In genomic region chr17:5842988-5843640, GRCm38 (mm10) we compare ENCODE assay signal across 10 mouse cellular contexts. TPM values are rescaled to one million over a fixed set of nuclear protein-coding genes. Genes with fewer than 3 reads are reported as not detected.
DNase-seq lines count a peak whose midpoint lies in the region; ATAC-seq and TF ChIP-seq lines count a peak whose summit lies in the region.
"Had no signal": no experiment of that assay in that cellular context is flagged by ENCODE, and none has a peak within 500 bp of the region (broad histone marks: within the 10 kb centered on the region; RNA-seq: fewer than 3 reads in every experiment).

No protein-coding gene starts in this region.

- 69% methylated on average over 9 of the region's 9 CpGs for WGBS in heart, embryonic 13.5 days
- 55% methylated on average over 9 of the region's 9 CpGs for WGBS in intestine, embryonic 15.5 days

- H3ac ChIP-seq in C2C12 (ENCODE audit: control insufficient read depth, insufficient read length, low read depth), result peak overlapping the region; percentile 1

- no peaks in the 10 kb centered on the region for H3K36me3 ChIP-seq in heart, embryonic 13.5 days
- H3K36me3 ChIP-seq in C2C12 (ENCODE audit: control insufficient read depth, insufficient read depth), result no peaks in the 10 kb centered on the region
- no peaks in the 10 kb centered on the region for H3K36me3 ChIP-seq in intestine, embryonic 15.5 days

- H3K4me2 ChIP-seq in heart, embryonic 13.5 days, result peak overlapping the region; percentile 87
- H3K4me2 ChIP-seq in intestine, embryonic 15.5 days (replicated peaks), result peak overlapping the region; percentile 79

- no peak for TF ChIP-seq CTCF in C2C12 (IDR thresholded peaks at IDR 0.05; ENCODE audit: control insufficient read depth, insufficient read depth, insufficient read length)

- no peaks in the 10 kb centered on the region for H3K9me3 ChIP-seq in heart, embryonic 13.5 days
- H3K9me3 ChIP-seq in intestine, embryonic 15.5 days, result no peaks in the 10 kb centered on the region

- peaks cover 68% of the 10 kb centered on the region for H3K79me3 ChIP-seq in C2C12 (ENCODE audit: low read depth)

- H3K27me3 ChIP-seq in heart, embryonic 13.5 days (replicated peaks), result no peaks in the 10 kb centered on the region
- H3K27me3 ChIP-seq in C2C12 (ENCODE audit: control insufficient read depth, insufficient read depth, insufficient read length), result no peaks in the 10 kb centered on the region
- H3K27me3 ChIP-seq in intestine, embryonic 15.5 days (replicated peaks), result no peaks in the 10 kb centered on the region

- intact Hi-C loops in heart, postnatal 10 days (cut with DNase I), result loop anchor here (5.0 kb wide), 1 partner anchor 44 kb away; no protein-coding TSS in a partner anchor

- no peak overlapping the region for H3K27ac ChIP-seq in heart, embryonic 13.5 days (replicated peaks)
- peak overlapping the region; percentile 76 for H3K27ac ChIP-seq in intestine, embryonic 15.5 days

- no peak for ATAC-seq in heart, embryonic 13.5 days (ENCODE audit: extremely low read depth, insufficient number of reproducible peaks, low FRiP score, low TSS enrichment)
- ATAC-seq in intestine, embryonic 15.5 days, result peak; percentile 81
- ATAC-seq in CD4-positive, CD25-positive, alpha-beta regulatory T cell, adult 4 months, result no peak

- peak overlapping the region; percentile 20; the same call in 1 of the 2 replicates for H3K9ac ChIP-seq in heart, embryonic 13.5 days
- H3K9ac ChIP-seq in intestine, embryonic 15.5 days, result no peak overlapping the region

- H3K4me3 ChIP-seq in heart, embryonic 13.5 days, result peak overlapping the region; percentile 90; the same call in 1 of the 2 replicates
- no peak overlapping the region for H3K4me3 ChIP-seq in C2C12 (ENCODE audit: insufficient read depth, poor library complexity, severe bottlenecking)
- peak overlapping the region; percentile 10; the same call in 1 of the 2 replicates for H3K4me3 ChIP-seq in intestine, embryonic 15.5 days (replicated peaks)

- H3K4me1 ChIP-seq in heart, embryonic 13.5 days, result peaks cover 51% of the 10 kb centered on the region
- H3K4me1 ChIP-seq in intestine, embryonic 15.5 days (replicated peaks), result peaks cover 15% of the 10 kb centered on the region

- no peak for DNase-seq in heart, postnatal 10 days
- peak; percentile 14 for DNase-seq in liver
- DNase-seq in right cerebral cortex, postnatal 10 days (ENCODE audit: low spot score in 2 of 2), result no peak
- no peak for DNase-seq in thymus, postnatal 10 days (ENCODE audit: low spot score in 2 of 2)
- DNase-seq: adrenal gland, postnatal 14 days; gastrocnemius, postnatal 10 days had no signal

- H3K79me2 ChIP-seq in C2C12 (ENCODE audit: control insufficient read depth, insufficient read depth), result peaks cover 90% of the 10 kb centered on the region

TF ChIP-seq in C2C12, 6 proteins besides CTCF, POLR2A, EP300 and RAD21:
- TF ChIP-seq MYOG (IDR thresholded peaks at IDR 0.05; ENCODE audit: control insufficient read depth, extremely low read depth, insufficient read length), result no peak
- TF ChIP-seq CEBPB (IDR thresholded peaks at IDR 0.05; ENCODE audit: low read depth), result no peak
- no peak for TF ChIP-seq USF1 (IDR thresholded peaks at IDR 0.05; ENCODE audit: low read depth)
- no peak for TF ChIP-seq MYOD1 (IDR thresholded peaks at IDR 0.05; ENCODE audit: control insufficient read depth, insufficient read length, low read depth)
- no peak for TF ChIP-seq FOSL1 (IDR thresholded peaks at IDR 0.05; ENCODE audit: insufficient read depth, low read length, poor library complexity, severe bottlenecking)
- no peak for TF ChIP-seq MAX (IDR thresholded peaks at IDR 0.05)

RNA-seq across cellular contexts. Expression of gene Snx9, which starts 2.0 kb away (rescaled TPM):
- polyA plus RNA-seq in heart, embryonic 13.5 days (2015; fragmentation: Nextera tagmentation; extraction: Ambion mirVana), result 20.0 and 20.5 TPM in 2 replicates
- total RNA-seq in heart, postnatal 10 days (2021), result 10 to 100 TPM; 37.7 to 41.0 TPM
- polyA plus RNA-seq in C2C12 (2012; fragmentation: generic; extraction: Trizol), result 57.5 TPM
- 49.8 and 55.9 TPM in 2 replicates for polyA plus RNA-seq in intestine, embryonic 15.5 days (2015; fragmentation: Nextera tagmentation; extraction: Ambion mirVana)
- 1 to 10 TPM; 4.3 to 4.9 TPM for polyA plus RNA-seq in CD4-positive, CD25-positive, alpha-beta regulatory T cell, adult 4 months (2017; shearing (Covaris generic))
